ENCODE assay signal across 15 mouse cellular contexts in genomic region chr10:108395229-108395628, GRCm38 (mm10).
"Had no signal": no experiment of that assay in that cellular context is flagged by ENCODE, and none has a peak within 500 bp of the region (broad histone marks: within the 10 kb centered on the region; RNA-seq: fewer than 3 reads in every experiment).

No protein-coding gene starts in this region.

- DNase-seq: kidney, adult 11 months; kidney, adult 9 months; kidney, postnatal 36 days; lung, postnatal 14 days; retina, postnatal 1 day; right cerebral cortex, postnatal 4 days; spleen, adult 18-20 months; thymus, adult 2 months; thymus, postnatal 25 days had no signal

- H3K9ac ChIP-seq: lung, embryonic 15.5 days; midbrain, embryonic 13.5 days; neural tube, embryonic 12.5 days had no signal

- ATAC-seq: midbrain, embryonic 13.5 days had no signal

- H3K27me3 ChIP-seq: lung, embryonic 15.5 days; midbrain, embryonic 13.5 days; neural tube, embryonic 12.5 days had no signal

- H3K36me3 ChIP-seq: limb, embryonic 10.5 days; lung, embryonic 15.5 days; midbrain, embryonic 13.5 days; neural tube, embryonic 12.5 days had no signal

- H3K4me1 ChIP-seq: limb, embryonic 10.5 days; midbrain, embryonic 13.5 days; neural tube, embryonic 12.5 days had no signal

- H3K27ac ChIP-seq: kidney, postnatal 0 days; layer of hippocampus, adult 2 months; limb, embryonic 10.5 days; lung, embryonic 15.5 days; midbrain, embryonic 13.5 days; neural tube, embryonic 12.5 days had no signal

- H3K4me3 ChIP-seq: layer of hippocampus, adult 2 months; limb, embryonic 10.5 days; lung, embryonic 15.5 days; midbrain, embryonic 13.5 days; neural tube, embryonic 12.5 days had no signal

- H3K9me3 ChIP-seq: limb, embryonic 10.5 days; lung, embryonic 15.5 days; midbrain, embryonic 13.5 days; neural tube, embryonic 12.5 days had no signal

- H3K4me2 ChIP-seq: lung, embryonic 15.5 days; midbrain, embryonic 13.5 days; neural tube, embryonic 12.5 days had no signal
